Mouse (Mus musculus): ENCODE results near the gene Sfpq. TPM values are rescaled to one million over a fixed set of nuclear protein-coding genes. Genes with fewer than 3 reads are reported as not detected.

The Sfpq gene
- polyA plus RNA-seq, 1 experiment from 2014 or later: 155 TPM

- Histone ChIP-seq H3K9me3 (ENCODE audit: control insufficient read depth, low read length) (no peaks in the 10 kb centered on the region), H3K36me3 (ENCODE audit: control insufficient read depth, insufficient read depth, low read length) (peaks cover 6% of the 10 kb centered on the region), H3K4me3 (ENCODE audit: low read depth, low read length) (no peak overlapping the region), H3K9ac (ENCODE audit: low read length) (no peak overlapping the region), H3K27me3 (ENCODE audit: control insufficient read depth, insufficient read depth, low read length) (no peaks in the 10 kb centered on the region), H3K4me1 (ENCODE audit: control insufficient read depth, insufficient read depth, low read length) (no peaks in the 10 kb centered on the region), H3K4me2 (ENCODE audit: low read depth) (no peak overlapping the region), H3K27ac (ENCODE audit: low read depth, low read length) (no peak overlapping the region)
- 90% methylated on average over 4 of the region's 4 CpGs for WGBS
- DNase-seq (ENCODE audit: low spot score) (no peak), ATAC-seq (ENCODE audit: insufficient read depth, low FRiP score, low TSS enrichment) (no peak)
These were observed 22.4 kb downstream of the Sfpq start for GRCm38 (mm10) chr4:127043540-127043939.

GRCm38 (mm10) chr4:127051121-127051520, 30.0 kb downstream of the Sfpq start:
- H3K4me3 ChIP-seq (ENCODE audit: low read depth, low read length): no peak overlapping the region
- no peak for ATAC-seq (ENCODE audit: insufficient read depth, low FRiP score, low TSS enrichment)
- peaks cover 12% of the 10 kb centered on the region for H3K36me3 ChIP-seq (ENCODE audit: control insufficient read depth, insufficient read depth, low read length)

GRCm38 (mm10) chr4:127053071-127053470, 31.9 kb downstream of the Sfpq start:
- no peak overlapping the region for H3K9ac ChIP-seq (ENCODE audit: low read length)
- DNase-seq (ENCODE audit: low spot score): no peak
- H3K27ac ChIP-seq (ENCODE audit: low read depth, low read length): no peak overlapping the region
- peaks cover 13% of the 10 kb centered on the region for H3K36me3 ChIP-seq (ENCODE audit: control insufficient read depth, insufficient read depth, low read length)
- H3K4me3 ChIP-seq (ENCODE audit: low read depth, low read length): no peak overlapping the region
- no peak for ATAC-seq (ENCODE audit: insufficient read depth, low FRiP score, low TSS enrichment)
- no peaks in the 10 kb centered on the region for H3K4me1 ChIP-seq (ENCODE audit: control insufficient read depth, insufficient read depth, low read length)
- no peak overlapping the region for H3K4me2 ChIP-seq (ENCODE audit: low read depth)
- H3K27me3 ChIP-seq (ENCODE audit: control insufficient read depth, insufficient read depth, low read length): no peaks in the 10 kb centered on the region
- H3K9me3 ChIP-seq (ENCODE audit: control insufficient read depth, low read length): no peaks in the 10 kb centered on the region
- WGBS: 88% methylated on average over 5 of the region's 5 CpGs

More at GRCm38 (mm10) chr4:127051121-127051520, 30.0 kb downstream of the Sfpq start:
- 93% methylated on average over 8 of the region's 8 CpGs for WGBS
- no peak for DNase-seq (ENCODE audit: low spot score)
- no peaks in the 10 kb centered on the region for H3K9me3 ChIP-seq (ENCODE audit: control insufficient read depth, low read length)
- no peak overlapping the region for H3K9ac ChIP-seq (ENCODE audit: low read length)
- no peaks in the 10 kb centered on the region for H3K27me3 ChIP-seq (ENCODE audit: control insufficient read depth, insufficient read depth, low read length)
- no peaks in the 10 kb centered on the region for H3K4me1 ChIP-seq (ENCODE audit: control insufficient read depth, insufficient read depth, low read length)
- no peak overlapping the region for H3K4me2 ChIP-seq (ENCODE audit: low read depth)
- H3K27ac ChIP-seq (ENCODE audit: low read depth, low read length): no peak overlapping the region

GRCm38 (mm10) chr4:127054522-127055198, 33.5 kb downstream of the Sfpq start:
- H3K9me3 ChIP-seq (ENCODE audit: control insufficient read depth, low read length): no peaks in the 10 kb centered on the region
- peaks cover 5% of the 10 kb centered on the region; the same call in 1 of the 2 replicates for H3K36me3 ChIP-seq (ENCODE audit: control insufficient read depth, insufficient read depth, low read length)
- no peaks in the 10 kb centered on the region for H3K4me1 ChIP-seq (ENCODE audit: control insufficient read depth, insufficient read depth, low read length)
- H3K27me3 ChIP-seq (ENCODE audit: control insufficient read depth, insufficient read depth, low read length): no peaks in the 10 kb centered on the region
- H3K4me2 ChIP-seq (ENCODE audit: low read depth): no peak overlapping the region
- H3K27ac ChIP-seq (ENCODE audit: low read depth, low read length): no peak overlapping the region
- 88% methylated on average over 7 of the region's 7 CpGs for WGBS
- DNase-seq (ENCODE audit: low spot score) (no peak), ATAC-seq (ENCODE audit: insufficient read depth, low FRiP score, low TSS enrichment) (no peak)
- no peak overlapping the region for H3K4me3 ChIP-seq (ENCODE audit: low read depth, low read length)
- no peak overlapping the region for H3K9ac ChIP-seq (ENCODE audit: low read length)

DNA sequence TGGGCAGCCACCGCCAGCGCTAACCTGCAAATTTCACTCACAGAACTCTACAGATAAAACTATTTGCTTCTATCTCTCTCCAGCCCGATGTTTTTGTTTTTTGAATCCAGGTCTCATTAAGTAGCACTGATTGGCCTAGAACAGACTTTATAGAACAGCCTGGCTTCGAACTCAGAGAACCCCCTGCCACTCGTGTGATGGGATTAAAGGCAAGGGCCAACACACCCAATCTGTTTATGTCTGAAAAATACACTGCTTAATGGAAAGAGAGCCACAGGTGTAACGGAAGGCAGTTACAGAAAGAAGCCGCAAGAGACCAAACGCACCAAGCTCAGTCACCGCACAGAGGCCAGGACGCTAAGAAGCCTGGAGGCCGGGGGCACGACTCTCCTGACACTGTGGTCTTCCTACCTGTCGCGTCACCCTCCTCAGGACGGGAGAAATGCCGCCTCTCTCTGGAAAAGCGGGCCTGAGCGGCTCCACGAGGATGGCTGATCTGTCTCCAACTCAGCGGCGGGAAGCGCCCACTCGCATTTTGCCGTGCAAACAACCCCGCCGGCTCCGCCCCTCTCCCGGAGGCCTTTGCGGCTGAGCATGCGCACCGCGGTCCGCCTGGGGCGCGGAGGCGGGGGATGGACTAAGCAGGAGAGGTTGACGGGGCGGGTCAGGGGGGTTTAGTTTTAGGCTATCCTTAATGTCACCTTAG, 39.6 kb downstream of the Sfpq start, which contains the start of gene Zmym1:
Gene Zmym1 (minus strand): TSS at position 568 of the 706 bp plus-strand sequence.
- ATAC-seq (ENCODE audit: insufficient read depth, low FRiP score, low TSS enrichment) (peak; percentile 50), DNase-seq (ENCODE audit: low spot score) (peak; percentile 94)
- under 1% methylated on average over 34 of the region's 38 CpGs for WGBS
- Histone ChIP-seq H3K4me3 (ENCODE audit: low read depth, low read length) (peak within 1 kb of the TSS; percentile 89), H3K27ac (ENCODE audit: low read depth, low read length) (0 out of 2 replicates have a peak within 1 kb of the TSS, but pooled peaks have one; percentile 53), H3K27me3 (ENCODE audit: control insufficient read depth, insufficient read depth, low read length) (no peaks in the 10 kb centered on the region), H3K9ac (ENCODE audit: low read length) (peak within 1 kb of the TSS; percentile 82), H3K36me3 (ENCODE audit: control insufficient read depth, insufficient read depth, low read length) (peaks cover 5% of the 10 kb centered on the region; the same call in 1 of the 2 replicates), H3K4me2 (ENCODE audit: low read depth) (peak within 1 kb of the TSS; percentile 76), H3K4me1 (ENCODE audit: control insufficient read depth, insufficient read depth, low read length) (0 out of 2 replicates have a peak, but pooled peaks cover 5% of the 10 kb centered on the region), H3K9me3 (ENCODE audit: control insufficient read depth, low read length) (no peaks in the 10 kb centered on the region)

GRCm38 (mm10) chr4:127064051-127064450, 42.9 kb downstream of the Sfpq start:
- Histone ChIP-seq H3K4me2 (ENCODE audit: low read depth) (no peak overlapping the region), H3K4me3 (ENCODE audit: low read depth, low read length) (no peak overlapping the region), H3K9ac (ENCODE audit: low read length) (no peak overlapping the region), H3K36me3 (ENCODE audit: control insufficient read depth, insufficient read depth, low read length) (no peaks in the 10 kb centered on the region), H3K27ac (ENCODE audit: low read depth, low read length) (no peak overlapping the region), H3K9me3 (ENCODE audit: control insufficient read depth, low read length) (no peaks in the 10 kb centered on the region), H3K27me3 (ENCODE audit: control insufficient read depth, insufficient read depth, low read length) (no peaks in the 10 kb centered on the region), H3K4me1 (ENCODE audit: control insufficient read depth, insufficient read depth, low read length) (0 out of 2 replicates have a peak, but pooled peaks cover 5% of the 10 kb centered on the region)
- 47% methylated on average over 1 of the region's 1 CpGs for WGBS
- DNase-seq (ENCODE audit: low spot score): no peak
- ATAC-seq (ENCODE audit: insufficient read depth, low FRiP score, low TSS enrichment): no peak

DNA sequence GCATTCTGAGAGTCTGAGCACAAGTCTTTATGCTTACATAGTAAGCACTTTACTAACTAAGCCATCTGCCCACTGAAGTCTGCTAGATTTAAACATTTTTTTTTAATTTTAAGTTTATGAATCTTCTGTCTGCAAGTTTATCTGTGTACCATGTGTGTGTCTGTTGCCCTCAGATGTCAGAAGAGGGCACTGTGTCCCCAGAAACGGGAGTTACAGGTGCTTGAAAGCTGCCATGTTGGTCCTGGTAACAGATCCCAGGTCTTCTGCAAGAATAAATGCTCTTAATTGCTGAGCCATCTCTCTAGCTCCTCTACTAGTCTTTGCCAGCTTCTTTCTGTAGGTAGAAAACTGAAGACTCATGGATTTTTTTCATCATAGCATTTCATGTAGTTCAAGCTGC, 53.8 kb downstream of the Sfpq start:
- no peaks in the 10 kb centered on the region for H3K27me3 ChIP-seq (ENCODE audit: control insufficient read depth, insufficient read depth, low read length)
- H3K4me1 ChIP-seq (ENCODE audit: control insufficient read depth, insufficient read depth, low read length): peaks cover 3% of the 10 kb centered on the region; the same call in 1 of the 2 replicates
- ATAC-seq (ENCODE audit: insufficient read depth, low FRiP score, low TSS enrichment) (no peak), DNase-seq (ENCODE audit: low spot score) (no peak)
- H3K9me3 ChIP-seq (ENCODE audit: control insufficient read depth, low read length): no peaks in the 10 kb centered on the region
- H3K4me3 ChIP-seq (ENCODE audit: low read depth, low read length): no peak overlapping the region
- no peaks in the 10 kb centered on the region for H3K36me3 ChIP-seq (ENCODE audit: control insufficient read depth, insufficient read depth, low read length)
- H3K9ac ChIP-seq (ENCODE audit: low read length): no peak overlapping the region
- H3K27ac ChIP-seq (ENCODE audit: low read depth, low read length): no peak overlapping the region
- WGBS: 57% methylated on average over 1 of the region's 1 CpGs
- H3K4me2 ChIP-seq (ENCODE audit: low read depth): no peak overlapping the region

GRCm38 (mm10) chr4:127076875-127077548, 55.9 kb downstream of the Sfpq start, which contains the start of gene Zmym6:
Zmym6 (plus strand) TSS chr4:127077383.
- H3K36me3 ChIP-seq (ENCODE audit: control insufficient read depth, insufficient read depth, low read length): no peaks in the 10 kb centered on the region
- DNase-seq (ENCODE audit: low spot score) (peak; percentile 98), ATAC-seq (ENCODE audit: insufficient read depth, low FRiP score, low TSS enrichment) (peak; percentile 95)
- H3K4me3 ChIP-seq (ENCODE audit: low read depth, low read length): peak within 1 kb of the TSS; percentile 58
- H3K4me1 ChIP-seq (ENCODE audit: control insufficient read depth, insufficient read depth, low read length): peaks cover 3% of the 10 kb centered on the region; the same call in 1 of the 2 replicates
- H3K9ac ChIP-seq (ENCODE audit: low read length): peak within 1 kb of the TSS; percentile 60
- peak within 1 kb of the TSS; percentile 67 for H3K4me2 ChIP-seq (ENCODE audit: low read depth)
- no peaks in the 10 kb centered on the region for H3K27me3 ChIP-seq (ENCODE audit: control insufficient read depth, insufficient read depth, low read length)
- H3K9me3 ChIP-seq (ENCODE audit: control insufficient read depth, low read length): no peaks in the 10 kb centered on the region
- peak within 1 kb of the TSS; percentile 72 for H3K27ac ChIP-seq (ENCODE audit: low read depth, low read length)
- WGBS: under 1% methylated on average over 46 of the region's 46 CpGs

All from neural tube, embryonic 11.5 days (tissue).